Mouse (Mus musculus) limb, embryonic 14.5 days (tissue): ENCODE data around the gene Actl6a. TPM values are rescaled to one million over a fixed set of nuclear protein-coding genes. Genes with fewer than 3 reads are reported as not detected.
"Not testable (repeated sequence)": the region's sequence is repeated elsewhere in the genome, so short reads cannot be mapped to it uniquely, and the experiment has no call there.

ENCODE experiments used
- ATAC-seq: fragments of 200-750 bp; cut with Nextera tagmentation; 2 replicates; pipeline ENCODE4 v1.8.0; 2017; ENCODE audit warnings: low read depth, moderate number of reproducible peaks, moderate TSS enrichment; ENCODE audit not compliant: low FRiP score
- DNase-seq: peaks from one replicate; pipeline ENCODE4 v3.0.0-alpha.2; 2015; ENCODE audit warnings: low spot score
- H3K27ac ChIP-seq: fragments of 300-500 bp; sonication (generic); replicated peaks from 2 replicates; pipeline ENCODE4 v1.5.1; 2014; ENCODE audit warnings: low read depth, mild to moderate bottlenecking, low read length, moderate library complexity, mixed read lengths
- H3K27me3 ChIP-seq: fragments of 300-500 bp; sonication (generic); 2 replicates; pipeline ENCODE4 v1.6.1; 2014; ENCODE audit warnings: low read length, mixed read lengths; ENCODE audit not compliant: control insufficient read depth, insufficient read depth
- H3K36me3 ChIP-seq: fragments of 300-500 bp; sonication (generic); 2 replicates; pipeline ENCODE4 v1.6.1; 2014; ENCODE audit warnings: mild to moderate bottlenecking, low read length, moderate library complexity, mixed read lengths; ENCODE audit not compliant: control insufficient read depth, insufficient read depth
- H3K4me1 ChIP-seq: fragments of 300-500 bp; sonication (generic); 2 replicates; pipeline ENCODE4 v1.6.1; 2014; ENCODE audit warnings: antibody characterized with exemption, low read length, mixed read lengths; ENCODE audit not compliant: control insufficient read depth, insufficient read depth
- H3K4me2 ChIP-seq: fragments of 300-500 bp; sonication (generic); replicated peaks from 2 replicates; pipeline ENCODE4 v1.6.1; 2014; ENCODE audit warnings: low read depth, mild to moderate bottlenecking, low read length, moderate library complexity; ENCODE audit not compliant: severe bottlenecking
- H3K4me3 ChIP-seq: fragments of 300-500 bp; sonication (generic); replicated peaks from 2 replicates; pipeline ENCODE4 v1.5.1; 2014; ENCODE audit warnings: low read length
- H3K9ac ChIP-seq: fragments of 300-500 bp; sonication (generic); 2 replicates; pipeline ENCODE4 v1.6.1; 2014; ENCODE audit warnings: mild to moderate bottlenecking, low read depth, low read length, moderate library complexity; ENCODE audit not compliant: severe bottlenecking
- H3K9me3 ChIP-seq: fragments of 300-500 bp; sonication (generic); 2 replicates; pipeline ENCODE4 v1.6.1; 2016; ENCODE audit warnings: low read length; ENCODE audit not compliant: control insufficient read depth
- POLR2A ChIP-seq: fragments of 200-500 bp; IDR thresholded peaks from 2 replicates; pipeline ENCODE4 v1.8.0; 2012; ENCODE audit warnings: inconsistent platforms, mild to moderate bottlenecking, moderate library complexity, borderline replicate concordance; ENCODE audit not compliant: insufficient read depth, insufficient read length; ENCODE audit errors: extremely low read depth
- whole genome bisulfite sequencing: fragments of 180-500 bp; shearing (Covaris S2); extraction: QIAGEN DNeasy Blood & Tissue Kit; methylation state at CpG from one replicate; pipeline ENCODE4 v1.1.7; 2014; 5-methylcytosine and 5-hydroxymethylcytosine counted together
- polyA plus RNA-seq, 2 experiments: library from polyadenylated mRNA; depleted of rRNA in 1 of 2; stranded (reverse) in 1 of 2; unstranded in 1 of 2; fragments of >200 nt; fragmentation: Nextera tagmentation in 1 of 2; extraction: Ambion mirVana in 1 of 2; gene quantifications; 2 replicates each; pipeline versions ENCODE4 v1.2.1 to v1.2.3; 2012 to 2014

Actl6a gene
- polyA plus RNA-seq, 2 experiments, result 67.9 to 124 TPM

DNA sequence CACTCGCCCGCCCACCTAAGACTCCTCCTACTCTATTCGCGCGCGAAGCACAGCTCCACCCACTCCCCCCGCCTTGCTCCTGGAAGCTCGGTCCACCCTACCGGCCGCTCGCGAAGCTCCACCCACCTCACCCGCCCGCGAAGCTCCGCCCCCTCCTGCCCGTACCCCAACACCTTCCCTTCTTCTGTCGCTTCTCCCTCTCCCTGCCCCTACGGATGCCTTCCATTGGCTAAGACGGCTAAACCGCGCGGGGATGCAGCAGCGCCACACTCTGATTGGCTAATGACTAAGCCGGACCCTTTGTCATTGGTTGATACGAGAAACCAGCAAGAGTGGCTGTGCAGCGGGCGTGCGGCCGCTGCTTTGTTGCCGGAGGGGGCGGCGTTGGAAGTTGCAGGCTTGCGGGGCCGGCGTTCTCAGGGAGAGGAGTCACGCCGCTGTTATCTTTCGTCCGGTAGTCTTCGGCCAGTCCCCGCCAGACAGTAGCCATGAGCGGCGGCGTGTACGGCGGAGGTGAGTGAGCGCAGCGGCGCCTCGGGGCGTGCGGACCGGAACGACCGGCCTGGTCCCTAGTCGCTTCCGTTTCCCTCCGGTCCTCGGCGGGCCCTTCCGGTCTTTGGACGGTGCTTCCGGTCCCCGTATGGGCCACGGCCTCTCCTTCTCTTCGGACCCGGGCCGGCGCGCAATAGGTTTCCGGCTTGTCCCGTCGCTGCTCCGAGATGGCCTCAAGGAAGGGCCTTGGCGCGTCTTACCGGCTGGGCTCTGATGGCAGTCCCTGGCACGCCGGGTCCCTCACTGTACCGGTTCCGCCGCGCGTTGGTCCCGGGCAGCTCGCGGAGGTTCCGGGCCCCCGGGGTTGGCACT lies 2.5 kb downstream of the Actl6a start:
- Histone ChIP-seq H3K9me3 (no peaks in the 10 kb centered on the region), H3K4me2 (peak overlapping the region; percentile 79), H3K27me3 (no peaks in the 10 kb centered on the region), H3K4me1 (peaks cover 8% of the 10 kb centered on the region; the same call in 1 of the 2 replicates), H3K4me3 (peak overlapping the region; percentile 92), H3K27ac (peak overlapping the region; percentile 85), H3K9ac (peak overlapping the region; percentile 90), H3K36me3 (peaks cover 23% of the 10 kb centered on the region)
- peak; percentile 99 for DNase-seq
- WGBS, result under 1% methylated on average over 78 of the region's 90 CpGs
- peak; percentile 49; the same call in 1 of the 2 replicates for TF ChIP-seq POLR2A
- ATAC-seq, result peak; percentile 100

DNA sequence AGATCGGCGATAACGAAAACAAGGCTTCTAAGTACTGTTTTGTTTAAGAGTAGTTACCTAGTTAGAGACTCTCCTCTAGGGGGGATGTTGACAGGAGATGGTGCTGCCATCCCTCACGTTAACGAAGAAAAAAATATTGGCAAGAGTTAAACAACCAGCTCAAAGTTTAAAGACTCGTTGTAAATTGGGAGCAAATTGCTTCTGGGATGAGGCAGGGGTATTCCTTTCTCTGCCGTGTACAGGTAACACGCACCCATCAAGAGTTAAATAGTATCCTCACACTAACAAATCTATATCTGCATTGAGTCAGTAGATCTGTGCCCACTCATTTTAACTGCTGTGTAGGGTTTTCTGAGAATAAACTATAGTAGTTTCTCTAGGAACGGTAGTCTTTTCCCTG lies 3.3 kb downstream of the Actl6a start:
- peak overlapping the region; percentile 85 for H3K27ac ChIP-seq
- peaks cover 29% of the 10 kb centered on the region for H3K36me3 ChIP-seq
- peaks cover 8% of the 10 kb centered on the region; the same call in 1 of the 2 replicates for H3K4me1 ChIP-seq
- peak overlapping the region; percentile 79 for H3K4me2 ChIP-seq
- WGBS, result 8% methylated on average over 9 of the region's 9 CpGs
- H3K4me3 ChIP-seq, result peak overlapping the region; percentile 92
- no peak for DNase-seq
- H3K27me3 ChIP-seq, result no peaks in the 10 kb centered on the region
- ATAC-seq, result no peak
- H3K9me3 ChIP-seq, result no peaks in the 10 kb centered on the region
- no peak for TF ChIP-seq POLR2A
- peak overlapping the region; percentile 90 for H3K9ac ChIP-seq

DNA sequence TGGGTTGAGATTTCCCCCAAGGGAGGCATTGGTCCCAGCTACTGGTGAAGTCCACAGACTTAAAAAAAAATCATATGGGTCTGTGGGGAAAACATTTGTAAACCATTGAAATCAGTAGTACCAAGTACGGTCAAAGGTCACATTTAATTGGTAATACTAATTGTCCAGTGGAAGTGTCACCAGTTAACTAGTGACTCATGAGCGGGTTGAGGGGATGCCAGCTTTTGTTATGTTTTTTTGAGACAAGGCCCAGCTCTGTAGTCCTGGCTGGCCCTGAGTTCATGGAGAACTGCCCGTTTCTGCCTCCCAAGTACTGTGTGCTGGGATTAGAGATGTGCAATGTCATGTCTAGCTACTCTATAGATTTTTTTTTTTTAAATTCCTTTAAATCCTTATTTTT lies 7.6 kb downstream of the Actl6a start:
- Histone ChIP-seq H3K9ac (no peak overlapping the region), H3K9me3 (no peaks in the 10 kb centered on the region), H3K4me3 (no peak overlapping the region), H3K36me3 (peaks cover 70% of the 10 kb centered on the region), H3K27me3 (no peaks in the 10 kb centered on the region), H3K4me2 (no peak overlapping the region), H3K4me1 (peaks cover 8% of the 10 kb centered on the region; the same call in 1 of the 2 replicates), H3K27ac (no peak overlapping the region)
- DNase-seq (no peak), ATAC-seq (no peak)
- TF ChIP-seq POLR2A, result no peak
- 87% methylated on average over 3 of the region's 3 CpGs for WGBS

DNA sequence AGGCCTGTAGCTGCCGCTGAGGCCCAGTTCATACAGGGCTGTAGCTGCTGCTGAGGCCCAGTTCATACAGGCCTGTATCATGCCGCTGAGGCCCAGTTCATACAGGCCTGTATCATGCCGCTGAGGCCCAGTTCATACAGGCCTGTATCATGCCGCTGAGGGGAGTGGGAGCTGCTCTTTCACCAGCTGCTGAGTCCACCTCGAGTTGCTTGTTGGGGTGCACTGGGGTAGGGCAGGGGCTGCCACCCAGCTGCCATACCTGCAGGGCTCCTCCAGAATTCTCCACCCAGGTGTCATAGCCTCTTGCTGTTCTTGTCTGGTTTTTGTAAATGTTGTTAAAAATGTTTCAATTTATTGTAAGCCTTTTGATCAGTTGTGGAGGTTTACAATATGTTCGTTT lies 11.3 kb downstream of the Actl6a start:
- ATAC-seq, H3K27me3 ChIP-seq, H3K4me1 ChIP-seq, H3K4me2 ChIP-seq, H3K4me3 ChIP-seq, DNase-seq, H3K27ac ChIP-seq, H3K9ac ChIP-seq, H3K9me3 ChIP-seq: not testable (repeated sequence)
- peaks cover 92% of the 10 kb centered on the region for H3K36me3 ChIP-seq
- WGBS, result 95% methylated on average over 6 of the region's 6 CpGs

DNA sequence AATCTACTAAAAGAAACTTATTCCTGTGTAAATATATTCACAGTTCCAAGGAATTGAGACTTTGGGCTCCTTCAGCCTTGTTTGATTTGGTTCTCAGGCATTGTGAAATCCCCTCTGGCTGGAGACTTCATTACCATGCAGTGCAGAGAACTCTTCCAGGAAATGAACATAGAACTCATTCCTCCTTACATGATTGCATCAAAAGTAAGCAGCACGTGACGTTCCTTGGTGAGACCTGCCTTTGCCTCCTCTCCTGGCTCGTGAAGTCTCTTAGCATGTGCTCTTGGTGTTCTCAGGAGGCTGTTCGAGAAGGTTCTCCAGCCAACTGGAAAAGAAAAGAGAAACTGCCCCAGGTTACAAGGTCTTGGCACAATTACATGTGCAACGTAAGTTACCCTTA lies 12.2 kb downstream of the Actl6a start:
- Histone ChIP-seq H3K4me3 (no peak overlapping the region), H3K27me3 (no peaks in the 10 kb centered on the region), H3K9ac (no peak overlapping the region), H3K27ac (no peak overlapping the region), H3K36me3 (peaks cover 92% of the 10 kb centered on the region), H3K4me2 (no peak overlapping the region), H3K9me3 (no peaks in the 10 kb centered on the region), H3K4me1 (no peaks in the 10 kb centered on the region)
- no peak for TF ChIP-seq POLR2A
- no peak for DNase-seq
- no peak for ATAC-seq
- 87% methylated on average over 5 of the region's 5 CpGs for WGBS
